Mouse (Mus musculus) kidney, adult 2 months (tissue): ENCODE data around the gene Sf3b2. TPM values are rescaled to one million over a fixed set of nuclear protein-coding genes. Genes with fewer than 3 reads are reported as not detected.
A peak's percentile ranks its signal among the peaks of the same experiment; 100 is the strongest.

Source experiments
- DNase-seq: peaks from one replicate; pipeline ENCODE4 v3.0.0; 2021
- H3K27ac ChIP-seq: fragments of 200-500 bp; 2 replicates; pipeline ENCODE4 v1.5.1; 2012; ENCODE audit warnings: low read depth, low read length, control low read depth, inconsistent platforms; ENCODE audit not compliant: insufficient read depth
- H3K27me3 ChIP-seq: fragments of 200-500 bp; replicated peaks from 2 replicates; pipeline ENCODE4 v1.6.1; 2012; ENCODE audit warnings: mild to moderate bottlenecking, moderate library complexity, low read length, inconsistent platforms; ENCODE audit not compliant: control insufficient read depth, insufficient read depth
- H3K36me3 ChIP-seq: fragments of 200-500 bp; 2 replicates; pipeline ENCODE4 v1.6.1; 2012; ENCODE audit warnings: mild to moderate bottlenecking, moderate library complexity, low read length, inconsistent platforms; ENCODE audit not compliant: control insufficient read depth, insufficient read depth
- H3K4me1 ChIP-seq: fragments of 200-500 bp; 2 replicates; pipeline ENCODE4 v1.6.1; 2011; ENCODE audit warnings: low read length; ENCODE audit not compliant: control insufficient read depth, insufficient read depth
- H3K4me3 ChIP-seq: fragments of 200-500 bp; 2 replicates; pipeline ENCODE4 v1.5.1; 2011; ENCODE audit warnings: mild to moderate bottlenecking, low read depth, low read length, control low read depth; ENCODE audit not compliant: insufficient read depth
- CTCF ChIP-seq: fragments of 200-500 bp; conservative IDR thresholded peaks from 2 replicates; pipeline ENCODE4 v1.5.1; 2011; ENCODE audit warnings: low read depth, mild to moderate bottlenecking, control low read depth, low read length, moderate library complexity, mixed read lengths; ENCODE audit not compliant: insufficient read depth, insufficient read length
- POLR2A ChIP-seq: fragments of 200-500 bp; IDR thresholded peaks from one replicate; pipeline ENCODE4 v1.6.1; 2011; ENCODE audit warnings: low read depth, low read length, control low read depth
- WGBS: fragments of 180-500 bp; shearing (Covaris S2); methylation state at CpG from one replicate; pipeline ENCODE4 v1.1.7; 2018; 5-methylcytosine and 5-hydroxymethylcytosine counted together
- polyA plus RNA-seq: library from polyadenylated mRNA; depleted of rRNA; stranded (reverse); fragments of >200 nt; gene quantifications from 2 replicates; pipeline ENCODE4 v1.2.3, GENCODE M21; 2012; rRNA removed

The Sf3b2 gene
- polyA plus RNA-seq, result 95.8 and 109 TPM in 2 replicates

DNA sequence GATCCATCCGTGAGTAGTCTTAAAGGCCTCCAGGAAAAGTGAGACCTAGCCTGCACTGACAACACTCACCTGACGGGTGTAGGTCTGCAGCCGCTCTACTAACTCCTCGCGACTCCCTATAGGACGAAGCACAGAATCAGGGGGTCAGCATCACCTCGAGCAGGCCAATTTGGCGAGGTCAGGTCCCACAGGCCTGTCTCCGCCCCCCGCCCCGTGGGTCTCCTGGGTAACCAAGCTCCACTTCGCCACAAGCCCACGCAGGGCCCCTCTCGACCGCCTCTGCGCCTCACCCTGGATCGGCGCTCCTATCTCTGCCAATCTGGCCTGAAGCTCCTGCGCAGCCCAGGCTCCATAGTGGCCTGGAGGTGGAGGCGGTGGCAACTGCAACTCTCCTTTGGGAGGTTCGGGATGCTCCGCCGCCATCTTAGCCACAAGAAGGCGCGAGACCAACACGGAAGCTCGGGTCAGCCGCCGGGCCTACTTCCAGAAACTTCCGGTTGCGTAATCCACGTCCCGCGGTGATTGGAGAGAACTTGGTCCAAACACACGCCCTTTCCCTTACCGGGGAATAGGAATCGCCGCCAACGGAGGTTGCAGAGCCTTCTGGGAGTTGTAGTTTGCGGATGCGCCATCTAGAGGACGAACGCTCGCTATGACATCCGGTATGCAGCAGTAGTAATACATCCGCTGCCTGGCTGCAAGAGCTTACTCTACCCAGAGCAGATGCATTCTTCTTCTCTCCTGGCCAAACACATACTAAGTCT is at the start of gene Sf3b2:
Gene Sf3b2 (minus strand): TSS at position 484 of the 764 bp plus-strand sequence.
- Histone ChIP-seq H3K27ac (peak within 1 kb of the TSS; percentile 67), H3K27me3 (no peaks in the 10 kb centered on the region), H3K4me3 (peak within 1 kb of the TSS; percentile 89), H3K36me3 (peaks cover 5% of the 10 kb centered on the region), H3K4me1 (peaks cover 6% of the 10 kb centered on the region; the same call in 1 of the 2 replicates)
- WGBS, result under 1% methylated on average over 46 of the region's 46 CpGs
- TF ChIP-seq CTCF, result peak; percentile 86
- TF ChIP-seq POLR2A, result peak; percentile 56
- peak; percentile 99 for DNase-seq

DNA sequence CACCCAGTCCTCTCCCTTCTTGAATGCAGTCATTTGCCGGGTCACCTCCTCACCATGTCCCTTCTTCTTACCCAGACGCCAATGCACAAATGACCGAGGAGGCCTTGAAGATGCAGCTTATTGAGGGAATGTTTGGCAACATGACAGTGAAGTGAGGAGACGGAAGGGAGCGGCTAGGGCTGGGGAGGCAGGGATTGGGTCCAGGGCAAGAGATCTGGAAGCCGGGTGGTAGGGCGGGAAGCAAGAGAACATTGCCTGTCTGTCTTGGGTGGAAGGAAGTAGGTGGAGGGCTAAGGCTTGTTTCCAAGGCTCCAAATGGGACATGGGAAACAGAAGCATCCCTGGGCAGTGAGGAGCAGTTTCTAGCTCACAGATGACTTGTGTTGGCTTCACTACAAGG is 46.1 kb upstream of the Sf3b2 start:
- H3K27ac ChIP-seq, result no peak overlapping the region
- H3K36me3 ChIP-seq, result no peaks in the 10 kb centered on the region
- no peaks in the 10 kb centered on the region for H3K4me1 ChIP-seq
- H3K27me3 ChIP-seq, result no peaks in the 10 kb centered on the region
- peak; percentile 43 for DNase-seq
- H3K4me3 ChIP-seq, result no peak overlapping the region
- 85% methylated on average over 7 of the region's 7 CpGs for WGBS
- no peak for TF ChIP-seq CTCF
- TF ChIP-seq POLR2A, result no peak

DNA sequence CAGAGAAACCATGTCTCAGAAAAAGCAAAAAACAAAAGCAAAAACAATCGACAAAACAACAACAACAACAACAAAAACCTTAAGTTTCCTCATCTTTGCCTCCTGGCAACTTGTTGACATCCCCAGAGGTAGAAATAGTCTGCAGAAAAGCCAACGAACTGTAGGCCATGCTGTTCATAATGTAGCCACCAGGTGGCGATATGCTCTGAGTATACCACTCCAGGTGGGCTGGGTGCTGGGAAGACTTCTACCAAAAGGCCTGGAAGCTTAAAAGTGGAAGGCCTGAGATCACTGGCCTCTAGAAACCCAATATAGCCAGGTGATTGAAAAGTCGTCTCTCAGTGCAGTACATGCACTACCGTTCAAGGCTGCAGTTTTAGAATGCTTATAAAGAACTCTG is 42.7 kb upstream of the Sf3b2 start:
- TF ChIP-seq POLR2A (no peak), CTCF (peak; percentile 81)
- no peaks in the 10 kb centered on the region for H3K4me1 ChIP-seq
- H3K36me3 ChIP-seq, result no peaks in the 10 kb centered on the region
- H3K27me3 ChIP-seq, result no peaks in the 10 kb centered on the region
- 16% methylated on average over 5 of the region's 5 CpGs for WGBS
- no peak overlapping the region for H3K27ac ChIP-seq
- no peak overlapping the region for H3K4me3 ChIP-seq
- DNase-seq, result peak; percentile 83

DNA sequence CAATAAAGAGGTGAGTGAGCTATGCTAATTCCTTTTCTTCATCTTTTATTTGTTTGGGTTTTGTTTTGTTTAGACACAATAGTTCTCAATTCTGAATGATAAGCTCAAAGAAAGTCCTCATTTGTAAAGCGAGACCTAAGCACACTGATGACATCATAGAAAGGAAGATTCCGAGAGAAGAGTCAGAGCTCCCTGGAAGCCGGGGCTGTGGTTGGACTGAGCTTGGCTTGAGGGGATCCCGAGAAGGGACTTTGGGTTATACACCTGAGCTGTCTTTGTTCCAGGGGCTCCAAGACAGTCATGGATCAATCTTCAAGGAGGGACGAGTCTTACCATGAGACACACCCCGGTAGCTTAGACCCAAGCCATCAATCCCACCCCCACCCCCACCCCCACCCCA is 40.2 kb upstream of the Sf3b2 start, which contains the start of gene Catsper1:
Gene Catsper1 (plus strand): TSS at position 301 of the 400 bp plus-strand sequence.
- Histone ChIP-seq H3K36me3 (no peaks in the 10 kb centered on the region), H3K4me1 (no peaks in the 10 kb centered on the region), H3K27me3 (no peaks in the 10 kb centered on the region), H3K4me3 (no peak within 1 kb of the TSS), H3K27ac (no peak within 1 kb of the TSS)
- 91% methylated on average over 6 of the region's 6 CpGs for WGBS
- no peak for TF ChIP-seq POLR2A
- no peak for TF ChIP-seq CTCF
- DNase-seq, result no peak

DNA sequence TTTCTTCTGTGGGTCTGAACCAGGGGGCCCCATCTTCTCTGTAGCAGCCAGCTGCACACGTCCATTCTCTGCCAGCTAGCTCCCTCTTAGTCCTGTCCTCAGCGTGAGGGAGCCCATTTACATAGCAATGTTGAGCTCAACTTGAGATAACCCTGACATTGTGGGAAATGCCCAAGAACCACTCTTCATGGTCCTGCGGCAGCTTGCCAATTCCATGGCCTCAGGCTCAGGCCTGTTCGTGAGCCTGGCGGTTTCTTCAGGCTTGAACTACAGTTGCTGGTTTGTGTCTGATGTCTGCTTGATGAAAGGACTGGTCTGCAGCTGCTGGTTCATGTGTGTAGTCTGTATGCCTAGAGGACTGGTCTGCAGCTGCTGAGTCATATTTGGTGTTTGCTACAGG is 39.5 kb upstream of the Sf3b2 start:
- DNase-seq, result peak; percentile 6
- TF ChIP-seq CTCF (no peak), POLR2A (no peak)
- WGBS, result 67% methylated on average over 5 of the region's 5 CpGs
- H3K4me3 ChIP-seq, result no peak overlapping the region
- no peaks in the 10 kb centered on the region for H3K4me1 ChIP-seq
- no peak overlapping the region for H3K27ac ChIP-seq
- H3K36me3 ChIP-seq, result no peaks in the 10 kb centered on the region
- H3K27me3 ChIP-seq, result no peaks in the 10 kb centered on the region

DNA sequence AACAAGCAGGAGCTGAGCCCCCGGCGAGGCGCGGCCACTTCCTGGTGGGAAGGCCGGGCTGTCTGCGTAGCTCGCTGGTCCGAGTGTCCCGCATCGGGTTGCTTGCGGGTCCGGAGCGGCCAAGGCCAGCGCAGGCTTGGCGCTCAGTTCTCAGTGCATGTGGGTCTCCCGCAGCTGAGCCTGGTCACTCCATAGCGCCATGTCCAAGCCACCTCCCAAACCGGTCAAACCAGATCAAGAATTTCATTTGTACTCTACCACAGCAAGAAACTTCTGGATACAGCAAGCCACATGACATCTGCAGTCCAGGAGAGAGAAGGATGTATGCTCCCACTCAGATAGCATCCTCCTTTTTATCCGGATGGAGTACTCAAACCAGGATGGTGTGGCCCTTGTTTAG is 32.7 kb upstream of the Sf3b2 start:
- no peak overlapping the region for H3K4me3 ChIP-seq
- peak; percentile 46 for DNase-seq
- no peaks in the 10 kb centered on the region for H3K27me3 ChIP-seq
- WGBS, result 66% methylated on average over 19 of the region's 19 CpGs
- no peaks in the 10 kb centered on the region for H3K36me3 ChIP-seq
- no peak for TF ChIP-seq CTCF
- no peak for TF ChIP-seq POLR2A
- no peak overlapping the region for H3K27ac ChIP-seq
- peaks cover 4% of the 10 kb centered on the region; the same call in 1 of the 2 replicates for H3K4me1 ChIP-seq

DNA sequence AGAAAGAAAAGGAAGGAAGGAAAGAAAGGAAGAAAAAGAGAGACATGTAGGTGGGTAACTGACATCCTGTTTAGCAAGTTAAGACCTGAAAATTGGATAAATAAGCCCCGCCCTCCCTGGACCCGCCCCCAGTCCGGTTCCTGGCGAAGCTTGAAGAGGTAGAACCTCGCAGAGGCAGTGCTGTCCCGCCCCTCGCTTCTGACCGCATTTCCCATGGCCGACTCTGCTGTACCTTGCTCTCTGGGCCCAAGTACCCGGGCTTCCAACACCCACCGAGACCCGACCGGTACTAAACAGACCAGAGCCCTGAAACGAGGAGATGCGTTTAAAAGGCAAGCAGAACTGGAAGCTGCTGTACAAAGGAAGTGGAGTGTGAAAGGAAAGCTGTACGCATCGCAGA is 28.5 kb upstream of the Sf3b2 start:
- TF ChIP-seq CTCF, result no peak
- no peak for TF ChIP-seq POLR2A

More for the DNA sequence above, 28.5 kb upstream of the Sf3b2 start:
- Histone ChIP-seq H3K27me3 (no peaks in the 10 kb centered on the region), H3K4me3 (peak overlapping the region; percentile 43), H3K4me1 (peaks cover 4% of the 10 kb centered on the region; the same call in 1 of the 2 replicates), H3K27ac (no peak overlapping the region), H3K36me3 (no peaks in the 10 kb centered on the region)
- WGBS, result 25% methylated on average over 17 of the region's 17 CpGs
- peak; percentile 77 for DNase-seq
